Mouse (Mus musculus) intestine, embryonic 16.5 days (tissue): ENCODE results near the gene Ssb. TPM values are rescaled to one million over a fixed set of nuclear protein-coding genes. Genes with fewer than 3 reads are reported as not detected.

Source experiments
- ATAC-seq: fragments of 200-750 bp; cut with Nextera tagmentation; 2 replicates; pipeline ENCODE4 v1.8.0; 2017; ENCODE audit warnings: moderate TSS enrichment, moderate library complexity
- H3K27ac ChIP-seq: fragments of 300-500 bp; sonication (generic); 2 replicates; pipeline ENCODE4 v1.5.1; 2014; ENCODE audit warnings: mild to moderate bottlenecking, low read length
- H3K27me3 ChIP-seq: fragments of 300-500 bp; sonication (generic); replicated peaks from 2 replicates; pipeline ENCODE4 v1.6.1; 2014; ENCODE audit warnings: low read length, control low read depth, mixed read lengths; ENCODE audit not compliant: control insufficient read depth, insufficient read depth
- H3K36me3 ChIP-seq: fragments of 300-500 bp; sonication (generic); 2 replicates; pipeline ENCODE4 v1.6.1; 2014; ENCODE audit warnings: low read length, control low read depth; ENCODE audit not compliant: control insufficient read depth, insufficient read depth
- H3K4me1 ChIP-seq: fragments of 300-500 bp; sonication (generic); 2 replicates; pipeline ENCODE4 v1.6.1; 2014; ENCODE audit warnings: low read length, control low read depth, mixed read lengths; ENCODE audit not compliant: control insufficient read depth, insufficient read depth
- H3K4me2 ChIP-seq: fragments of 300-500 bp; sonication (generic); 2 replicates; pipeline ENCODE4 v1.6.1; 2014; ENCODE audit warnings: low read depth, low read length, control low read depth
- H3K4me3 ChIP-seq: fragments of 300-500 bp; sonication (generic); 2 replicates; pipeline ENCODE4 v1.5.1; 2014; ENCODE audit warnings: mild to moderate bottlenecking, low read length
- H3K9ac ChIP-seq: fragments of 300-500 bp; sonication (generic); 2 replicates; pipeline ENCODE4 v1.6.1; 2014; ENCODE audit warnings: low read depth, low read length
- H3K9me3 ChIP-seq: fragments of 300-500 bp; sonication (generic); 2 replicates; pipeline ENCODE4 v1.6.1; 2016; ENCODE audit warnings: low read length, control low read depth; ENCODE audit not compliant: control insufficient read depth
- WGBS: fragments of 180-500 bp; shearing (Covaris S2); extraction: QIAGEN DNeasy Blood & Tissue Kit; methylation state at CpG from one replicate; pipeline ENCODE4 v1.1.7; 2014; 5-methylcytosine and 5-hydroxymethylcytosine counted together
- polyA plus RNA-seq: library from polyadenylated mRNA; unstranded; fragments of >200 nt; fragmentation: Nextera tagmentation; extraction: Ambion mirVana; gene quantifications from 2 replicates; pipeline ENCODE4 v1.2.1, GENCODE M21; 2015

The Ssb gene
- polyA plus RNA-seq, 1 experiment from 2014 or later, result 249 TPM

DNA sequence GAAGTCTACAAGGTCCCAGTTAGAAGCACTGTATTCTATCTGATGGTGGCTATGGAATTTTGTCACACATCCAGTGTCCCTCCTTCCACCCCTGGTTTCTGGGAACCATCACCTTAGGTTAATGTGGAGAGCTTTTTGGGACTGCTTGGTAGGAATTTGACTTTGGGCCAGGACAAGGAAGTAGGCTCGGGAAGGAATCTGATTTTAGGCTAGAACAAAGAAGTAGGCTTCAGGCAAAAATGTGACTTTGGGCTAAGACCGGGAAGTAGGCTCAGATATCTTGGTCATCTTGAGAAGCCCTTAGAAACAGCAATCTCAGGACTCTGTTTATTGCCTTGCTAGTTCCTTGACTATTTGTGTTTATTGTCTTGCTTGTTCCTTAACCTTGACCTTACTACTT, 27.6 kb downstream of the Ssb start:
- no peaks in the 10 kb centered on the region for H3K36me3 ChIP-seq
- H3K4me1 ChIP-seq, result 0 out of 2 replicates have a peak, but pooled peaks cover 4% of the 10 kb centered on the region
- H3K27me3 ChIP-seq, result no peaks in the 10 kb centered on the region
- no peak for ATAC-seq
- no peak overlapping the region for H3K9ac ChIP-seq
- H3K27ac ChIP-seq, result no peak overlapping the region
- H3K4me2 ChIP-seq, result no peak overlapping the region
- H3K9me3 ChIP-seq, result no peaks in the 10 kb centered on the region
- no peak overlapping the region for H3K4me3 ChIP-seq
- 77% methylated on average over 2 of the region's 2 CpGs for WGBS

- WGBS, result 52% methylated on average over 7 of the region's 7 CpGs
- Histone ChIP-seq H3K4me3 (no peak overlapping the region), H3K36me3 (no peaks in the 10 kb centered on the region), H3K4me2 (no peak overlapping the region), H3K27ac (no peak overlapping the region), H3K4me1 (no peaks in the 10 kb centered on the region), H3K9me3 (no peaks in the 10 kb centered on the region), H3K27me3 (no peaks in the 10 kb centered on the region), H3K9ac (no peak overlapping the region)
- ATAC-seq, result no peak
Measured at GRCm38 (mm10) chr2:69890843-69891242, 29.5 kb downstream of the Ssb start.

DNA sequence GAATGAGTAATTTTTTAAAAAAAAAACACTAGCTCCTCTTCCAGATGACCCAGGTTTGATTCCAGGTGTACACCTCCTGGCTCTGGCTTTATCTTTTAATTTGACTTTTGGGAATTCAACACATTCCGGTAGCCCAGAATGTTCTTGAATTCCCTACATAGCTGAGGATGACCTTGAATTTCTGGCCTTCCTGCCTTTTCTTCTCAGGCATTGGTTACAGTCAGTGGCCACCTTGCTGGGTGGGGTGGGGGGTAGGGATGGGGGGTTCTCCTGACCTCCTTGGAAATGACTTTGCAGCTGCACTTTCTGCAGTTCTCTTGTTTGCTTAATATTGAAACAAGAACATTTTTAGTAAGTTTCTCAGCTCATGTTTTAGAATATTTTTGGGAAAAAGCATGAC, 31.8 kb downstream of the Ssb start:
- Histone ChIP-seq H3K4me3 (no peak overlapping the region), H3K36me3 (no peaks in the 10 kb centered on the region), H3K4me2 (no peak overlapping the region), H3K27me3 (no peaks in the 10 kb centered on the region), H3K9me3 (no peaks in the 10 kb centered on the region), H3K27ac (no peak overlapping the region), H3K9ac (no peak overlapping the region), H3K4me1 (no peaks in the 10 kb centered on the region)
- 75% methylated on average over 1 of the region's 1 CpGs for WGBS
- no peak for ATAC-seq

- no peak overlapping the region for H3K9ac ChIP-seq
- no peaks in the 10 kb centered on the region for H3K36me3 ChIP-seq
- H3K9me3 ChIP-seq, result no peaks in the 10 kb centered on the region
- WGBS, result 84% methylated on average over 5 of the region's 5 CpGs
- peaks cover 2% of the 10 kb centered on the region; the same call in 1 of the 2 replicates for H3K4me1 ChIP-seq
- no peaks in the 10 kb centered on the region for H3K27me3 ChIP-seq
- no peak overlapping the region for H3K4me2 ChIP-seq
- no peak overlapping the region for H3K27ac ChIP-seq
- H3K4me3 ChIP-seq, result no peak overlapping the region
- ATAC-seq, result no peak
Measured at GRCm38 (mm10) chr2:69893891-69894290, 32.5 kb downstream of the Ssb start.

GRCm38 (mm10) chr2:69895502-69896223, 34.3 kb downstream of the Ssb start:
- H3K4me2 ChIP-seq, result no peak overlapping the region
- no peak for ATAC-seq
- H3K27me3 ChIP-seq, result no peaks in the 10 kb centered on the region
- H3K4me1 ChIP-seq, result peaks cover 5% of the 10 kb centered on the region; the same call in 1 of the 2 replicates
- H3K9me3 ChIP-seq, result no peaks in the 10 kb centered on the region
- H3K27ac ChIP-seq, result no peak overlapping the region
- H3K36me3 ChIP-seq, result no peaks in the 10 kb centered on the region
- H3K9ac ChIP-seq, result no peak overlapping the region
- H3K4me3 ChIP-seq, result no peak overlapping the region
- 59% methylated on average over 14 of the region's 14 CpGs for WGBS

DNA sequence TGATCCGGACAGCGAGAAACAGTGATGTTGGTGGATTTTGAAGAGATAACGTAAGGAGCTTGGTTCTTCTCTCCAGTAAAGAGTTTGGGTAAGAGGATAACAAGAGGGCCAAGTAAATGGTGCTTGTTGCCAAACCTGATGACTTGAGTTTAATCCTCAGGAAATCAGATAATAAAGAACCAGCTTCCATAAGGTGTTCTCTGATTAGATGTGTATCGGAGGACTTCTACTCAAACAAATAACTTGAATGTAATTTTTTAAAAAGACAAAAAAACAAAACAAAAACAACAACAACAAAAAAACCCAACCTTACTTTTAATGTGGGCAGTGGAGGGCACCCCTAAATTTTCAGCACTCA, 34.8 kb downstream of the Ssb start:
- ATAC-seq, result no peak
- Histone ChIP-seq H3K9me3 (no peaks in the 10 kb centered on the region), H3K4me3 (no peak overlapping the region), H3K4me2 (no peak overlapping the region), H3K36me3 (no peaks in the 10 kb centered on the region), H3K27ac (no peak overlapping the region), H3K9ac (no peak overlapping the region), H3K27me3 (no peaks in the 10 kb centered on the region), H3K4me1 (peaks cover 5% of the 10 kb centered on the region; the same call in 1 of the 2 replicates)
- WGBS, result 93% methylated on average over 4 of the region's 4 CpGs

DNA sequence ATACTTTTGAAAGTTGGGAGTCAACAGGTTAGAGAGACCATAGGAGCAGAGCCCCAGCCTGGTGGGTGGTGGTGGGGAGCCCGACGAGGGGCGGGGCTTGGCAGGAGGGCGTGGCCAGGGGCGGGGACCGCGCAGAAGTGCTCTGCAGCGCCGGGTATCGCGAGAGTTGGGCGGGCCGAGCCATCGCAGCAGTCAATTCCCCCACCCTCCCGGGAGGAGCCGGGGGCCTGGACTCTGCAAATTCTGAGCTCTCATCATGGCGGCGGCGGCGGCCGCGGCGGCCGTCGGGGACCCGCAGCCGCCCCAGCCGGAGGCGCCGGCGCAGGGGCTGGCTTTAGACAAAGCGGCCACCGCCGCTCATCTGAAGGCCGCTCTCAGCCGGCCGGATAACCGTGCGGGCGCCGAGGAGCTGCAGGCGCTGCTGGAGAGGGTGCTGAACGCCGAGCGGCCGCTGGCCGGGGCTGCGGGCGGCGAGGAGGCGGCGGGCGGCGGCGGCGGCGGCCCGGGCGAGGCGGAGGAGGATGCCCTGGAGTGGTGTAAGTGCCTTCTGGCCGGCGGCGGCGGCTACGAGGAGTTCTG, 35.8 kb downstream of the Ssb start, which contains the start of gene Ubr3:
Ubr3 (plus strand) TSS at position 208 of the 579 bp plus-strand sequence.
- Histone ChIP-seq H3K4me1 (peaks cover 5% of the 10 kb centered on the region; the same call in 1 of the 2 replicates), H3K36me3 (no peaks in the 10 kb centered on the region), H3K27ac (peak within 1 kb of the TSS; percentile 92), H3K9me3 (no peaks in the 10 kb centered on the region), H3K4me2 (peak within 1 kb of the TSS; percentile 77), H3K9ac (peak within 1 kb of the TSS; percentile 99), H3K27me3 (no peaks in the 10 kb centered on the region), H3K4me3 (peak within 1 kb of the TSS; percentile 99)
- WGBS, result 0% methylated on average over 52 of the region's 65 CpGs
- peak; percentile 98 for ATAC-seq

DNA sequence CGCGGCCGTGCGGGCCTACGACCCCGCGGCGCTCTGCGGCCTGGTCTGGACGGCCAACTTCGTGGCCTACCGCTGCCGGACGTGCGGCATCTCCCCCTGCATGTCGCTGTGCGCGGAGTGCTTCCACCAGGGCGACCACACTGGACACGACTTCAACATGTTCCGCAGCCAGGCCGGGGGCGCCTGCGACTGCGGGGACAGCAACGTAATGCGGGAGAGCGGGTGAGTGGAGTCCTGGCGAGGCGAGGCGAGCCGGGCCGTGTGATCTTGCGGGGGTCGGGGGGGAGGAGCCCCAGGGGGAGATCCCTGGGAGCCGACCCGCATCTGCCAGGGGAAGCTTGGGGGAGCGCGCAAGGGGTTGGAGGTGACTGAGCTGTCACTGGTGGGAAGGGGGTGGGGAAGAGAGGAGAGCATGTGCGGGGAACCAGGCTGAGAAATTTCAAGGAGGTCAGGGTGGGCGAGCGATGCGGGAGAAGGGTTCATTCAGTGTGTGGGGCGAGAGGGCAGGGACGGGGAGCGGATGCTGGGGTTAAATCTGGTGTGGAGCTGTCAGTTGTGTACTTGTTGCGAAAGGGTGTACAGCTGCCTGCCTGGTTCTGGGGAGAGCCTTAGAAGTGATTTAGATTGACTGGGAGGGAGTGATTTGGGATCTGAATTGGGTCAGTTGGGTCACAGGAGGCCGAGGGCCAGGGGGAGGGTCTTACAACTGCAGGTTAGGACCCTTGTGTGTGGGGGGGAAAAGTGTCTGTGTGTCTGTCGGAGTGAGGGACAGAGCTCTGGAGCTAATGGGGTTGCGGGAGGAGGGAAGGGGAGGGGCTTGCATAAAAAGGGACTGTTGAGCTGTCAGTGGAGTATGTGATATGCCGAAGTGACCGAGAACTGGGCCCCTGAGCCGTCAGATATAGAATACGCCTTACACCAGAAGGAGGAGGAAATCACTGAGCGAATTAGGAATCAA, 36.5 kb downstream of the Ssb start:
- Histone ChIP-seq H3K36me3 (no peaks in the 10 kb centered on the region), H3K4me3 (peak overlapping the region; percentile 99), H3K9me3 (no peaks in the 10 kb centered on the region), H3K27me3 (no peaks in the 10 kb centered on the region), H3K4me2 (peak overlapping the region; percentile 77), H3K4me1 (peaks cover 5% of the 10 kb centered on the region; the same call in 1 of the 2 replicates), H3K9ac (peak overlapping the region; percentile 99), H3K27ac (peak overlapping the region; percentile 92)
- peak; percentile 84 for ATAC-seq
- under 1% methylated on average over 55 of the region's 55 CpGs for WGBS

- H3K4me2 ChIP-seq, result no peak overlapping the region
- H3K36me3 ChIP-seq, result no peaks in the 10 kb centered on the region
- H3K4me3 ChIP-seq, result no peak overlapping the region
- no peak overlapping the region for H3K9ac ChIP-seq
- H3K4me1 ChIP-seq, result peaks cover 5% of the 10 kb centered on the region; the same call in 1 of the 2 replicates
- ATAC-seq, result no peak
- no peaks in the 10 kb centered on the region for H3K9me3 ChIP-seq
- H3K27me3 ChIP-seq, result no peaks in the 10 kb centered on the region
- WGBS, result 90% methylated on average over 3 of the region's 3 CpGs
- H3K27ac ChIP-seq, result no peak overlapping the region
Measured at GRCm38 (mm10) chr2:69903541-69903940, 42.2 kb downstream of the Ssb start.
